Mouse (Mus musculus): ENCODE data around the gene Fgf8. TPM values are rescaled to one million over a fixed set of nuclear protein-coding genes. Genes with fewer than 3 reads are reported as not detected.

Fgf8 gene
- polyA plus RNA-seq, 1 experiment from 2014 or later = 15.5 TPM

DNA sequence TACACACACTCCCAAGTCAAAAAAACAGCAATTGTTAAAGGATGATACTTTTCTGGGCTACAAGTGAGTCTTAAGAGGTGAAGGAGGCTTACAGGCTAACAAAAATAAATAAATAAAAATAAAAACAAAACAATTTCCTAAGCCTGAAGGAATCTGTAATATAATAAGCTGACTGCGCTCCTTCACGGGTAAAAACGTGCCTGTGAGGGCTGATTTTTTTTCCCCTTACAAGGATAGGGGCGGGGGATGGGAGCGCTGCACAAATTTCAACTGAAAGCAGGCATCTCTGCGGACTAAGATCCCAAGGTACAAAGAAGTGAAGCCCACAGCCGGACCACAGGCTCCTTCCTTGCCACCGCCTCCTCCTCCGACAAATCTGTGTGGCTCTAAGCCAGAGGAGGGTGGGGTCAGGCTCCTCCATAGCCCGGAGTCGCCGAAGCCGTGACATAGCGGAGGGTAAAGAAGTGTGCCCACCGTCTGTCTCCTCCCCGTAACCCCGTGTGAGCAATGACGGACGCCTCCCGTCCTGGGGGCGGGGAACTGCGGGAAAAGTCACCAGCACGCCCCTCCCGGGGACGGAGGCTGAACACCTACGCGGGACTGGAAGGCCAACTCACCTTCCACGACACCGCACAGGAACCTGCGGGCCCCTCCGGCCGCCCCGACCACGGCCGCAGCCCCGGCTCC, 39.7 kb upstream of the Fgf8 start:
- peak overlapping the region; percentile 97 for H3K27ac ChIP-seq (ENCODE audit: low read length)
- WGBS = under 1% methylated on average over 36 of the region's 36 CpGs
- peaks cover 12% of the 10 kb centered on the region for H3K36me3 ChIP-seq (ENCODE audit: insufficient read depth, low read length)
- H3K9me3 ChIP-seq (ENCODE audit: low read length) = no peaks in the 10 kb centered on the region
- H3K27me3 ChIP-seq (ENCODE audit: insufficient read depth, low read length) = no peaks in the 10 kb centered on the region
- peak; percentile 72 for ATAC-seq (ENCODE audit: low FRiP score, low TSS enrichment)
- H3K4me2 ChIP-seq (replicated peaks; ENCODE audit: low read depth, low read length) = peak overlapping the region; percentile 72
- H3K4me3 ChIP-seq (ENCODE audit: low read length) = peak overlapping the region; percentile 97
- peaks cover 21% of the 10 kb centered on the region for H3K4me1 ChIP-seq (ENCODE audit: insufficient read depth, low read length)
- H3K9ac ChIP-seq (replicated peaks; ENCODE audit: low read length) = peak overlapping the region; percentile 98

DNA sequence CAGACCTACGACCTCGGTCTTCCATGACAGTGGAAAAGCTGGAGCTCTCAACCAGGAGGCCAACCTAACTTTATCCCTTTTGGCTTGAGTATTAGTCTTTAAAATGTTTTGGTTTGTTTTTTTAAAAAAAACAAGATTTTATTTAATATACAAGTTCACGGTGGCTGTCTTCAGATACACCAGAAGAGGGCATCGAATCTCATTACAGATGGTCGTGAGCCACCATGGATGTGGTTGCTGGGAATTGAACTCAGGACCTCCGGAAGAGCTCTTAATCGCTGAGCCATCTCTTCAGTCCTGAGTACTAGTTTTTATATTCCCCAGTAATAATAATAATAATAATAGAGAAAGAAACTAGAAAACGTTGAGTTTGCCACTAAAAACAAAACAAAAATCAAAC, 39.0 kb upstream of the Fgf8 start:
- WGBS = 52% methylated on average over 8 of the region's 8 CpGs
- ATAC-seq (ENCODE audit: low FRiP score, low TSS enrichment) = no peak
- H3K9ac ChIP-seq (replicated peaks; ENCODE audit: low read length) = no peak overlapping the region

DNA sequence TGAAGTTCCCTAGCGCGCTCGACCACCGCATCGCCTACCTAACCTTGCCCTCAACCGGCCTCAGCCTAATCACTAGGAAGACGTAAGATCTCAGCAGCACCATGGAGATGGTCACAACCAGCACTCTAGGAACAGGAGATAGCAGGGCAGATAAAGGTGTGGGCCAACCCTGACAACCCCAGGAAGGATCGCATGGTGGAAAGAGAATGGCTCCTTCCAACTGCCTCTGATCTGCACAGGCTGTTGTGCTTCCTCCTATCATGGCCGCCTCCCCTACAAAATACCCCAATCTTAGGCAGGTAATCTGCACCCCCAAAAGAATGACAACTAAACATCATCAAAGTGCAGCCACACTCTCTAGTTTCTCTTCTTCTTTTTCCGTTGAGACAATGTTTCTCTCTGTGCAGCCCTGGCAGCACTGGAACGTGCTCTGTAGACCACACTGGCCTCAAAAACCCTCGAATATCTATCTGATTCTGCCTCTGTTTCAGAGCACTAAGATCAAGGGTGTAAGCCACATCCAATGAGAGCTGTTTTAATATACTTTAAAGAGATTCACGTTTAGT, 37.7 kb upstream of the Fgf8 start:
- ATAC-seq (ENCODE audit: low FRiP score, low TSS enrichment) = no peak
- Histone ChIP-seq H3K9ac (replicated peaks; ENCODE audit: low read length) (peak overlapping the region; percentile 29; the same call in 1 of the 2 replicates), H3K4me2 (replicated peaks; ENCODE audit: low read depth, low read length) (peak overlapping the region; percentile 72; the same call in 1 of the 2 replicates), H3K27ac (ENCODE audit: low read length) (no peak overlapping the region), H3K27me3 (ENCODE audit: insufficient read depth, low read length) (no peaks in the 10 kb centered on the region), H3K36me3 (ENCODE audit: insufficient read depth, low read length) (peaks cover 28% of the 10 kb centered on the region), H3K4me1 (ENCODE audit: insufficient read depth, low read length) (peaks cover 21% of the 10 kb centered on the region), H3K9me3 (ENCODE audit: low read length) (no peaks in the 10 kb centered on the region), H3K4me3 (ENCODE audit: low read length) (no peak overlapping the region)
- 86% methylated on average over 13 of the region's 13 CpGs for WGBS

More for the DNA sequence above, 39.0 kb upstream of the Fgf8 start:
- Histone ChIP-seq H3K4me3 (ENCODE audit: low read length) (peak overlapping the region; percentile 97), H3K27ac (ENCODE audit: low read length) (no peak overlapping the region), H3K27me3 (ENCODE audit: insufficient read depth, low read length) (no peaks in the 10 kb centered on the region), H3K4me2 (replicated peaks; ENCODE audit: low read depth, low read length) (peak overlapping the region; percentile 72), H3K4me1 (ENCODE audit: insufficient read depth, low read length) (peaks cover 21% of the 10 kb centered on the region), H3K36me3 (ENCODE audit: insufficient read depth, low read length) (peaks cover 18% of the 10 kb centered on the region), H3K9me3 (ENCODE audit: low read length) (no peaks in the 10 kb centered on the region)

DNA sequence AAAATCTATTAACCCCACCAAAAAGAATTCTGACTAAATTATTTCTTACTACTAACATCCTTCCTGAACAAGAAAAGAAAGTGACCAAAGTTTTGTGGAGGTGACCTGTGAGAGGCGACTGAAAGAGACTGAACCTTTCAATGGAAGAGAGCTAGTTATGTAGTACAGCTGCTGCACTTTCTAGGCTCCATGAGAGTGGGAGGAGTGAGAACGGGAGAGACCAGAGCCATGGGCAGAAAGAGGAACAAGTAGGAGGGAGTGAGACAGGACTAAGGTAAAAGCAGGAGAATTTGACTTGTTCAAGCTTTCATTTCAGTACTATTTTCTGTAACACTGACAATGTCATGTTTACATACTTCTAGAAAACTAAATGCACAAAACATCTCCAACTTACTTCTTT, 32.8 kb upstream of the Fgf8 start:
- Histone ChIP-seq H3K4me3 (ENCODE audit: low read length) (no peak overlapping the region), H3K36me3 (ENCODE audit: insufficient read depth, low read length) (peaks cover 67% of the 10 kb centered on the region), H3K27me3 (ENCODE audit: insufficient read depth, low read length) (no peaks in the 10 kb centered on the region), H3K27ac (ENCODE audit: low read length) (no peak overlapping the region), H3K4me2 (replicated peaks; ENCODE audit: low read depth, low read length) (no peak overlapping the region), H3K4me1 (ENCODE audit: insufficient read depth, low read length) (peaks cover under 1% of the 10 kb centered on the region), H3K9me3 (ENCODE audit: low read length) (no peaks in the 10 kb centered on the region), H3K9ac (replicated peaks; ENCODE audit: low read length) (no peak overlapping the region)
- ATAC-seq (ENCODE audit: low FRiP score, low TSS enrichment) = no peak
- WGBS = 79% methylated on average over 2 of the region's 2 CpGs

DNA sequence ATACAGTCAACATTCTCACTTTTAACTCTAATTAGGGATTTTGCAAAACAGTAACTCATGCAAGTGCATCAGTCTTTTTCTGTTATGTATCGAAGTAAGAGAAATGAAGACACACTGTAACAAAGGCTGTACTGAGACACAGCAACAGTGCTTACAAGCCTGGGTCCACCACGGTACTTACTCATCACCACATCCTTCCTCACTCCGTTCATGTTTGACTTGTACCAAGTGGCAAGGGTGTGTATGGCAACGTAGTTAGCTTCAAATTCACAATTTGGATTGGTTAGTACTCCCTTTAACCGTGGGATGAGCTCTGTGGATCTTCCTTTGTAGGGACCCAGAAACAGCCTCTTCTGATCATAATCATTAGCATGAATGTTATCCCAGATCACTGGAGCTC, 28.8 kb upstream of the Fgf8 start:
- ATAC-seq (ENCODE audit: low FRiP score, low TSS enrichment) = no peak
- Histone ChIP-seq H3K36me3 (ENCODE audit: insufficient read depth, low read length) (peaks cover 82% of the 10 kb centered on the region), H3K4me1 (ENCODE audit: insufficient read depth, low read length) (no peaks in the 10 kb centered on the region), H3K4me3 (ENCODE audit: low read length) (no peak overlapping the region), H3K27ac (ENCODE audit: low read length) (no peak overlapping the region), H3K9ac (replicated peaks; ENCODE audit: low read length) (no peak overlapping the region), H3K9me3 (ENCODE audit: low read length) (no peaks in the 10 kb centered on the region), H3K27me3 (ENCODE audit: insufficient read depth, low read length) (no peaks in the 10 kb centered on the region), H3K4me2 (replicated peaks; ENCODE audit: low read depth, low read length) (no peak overlapping the region)
- 91% methylated on average over 5 of the region's 5 CpGs for WGBS

DNA sequence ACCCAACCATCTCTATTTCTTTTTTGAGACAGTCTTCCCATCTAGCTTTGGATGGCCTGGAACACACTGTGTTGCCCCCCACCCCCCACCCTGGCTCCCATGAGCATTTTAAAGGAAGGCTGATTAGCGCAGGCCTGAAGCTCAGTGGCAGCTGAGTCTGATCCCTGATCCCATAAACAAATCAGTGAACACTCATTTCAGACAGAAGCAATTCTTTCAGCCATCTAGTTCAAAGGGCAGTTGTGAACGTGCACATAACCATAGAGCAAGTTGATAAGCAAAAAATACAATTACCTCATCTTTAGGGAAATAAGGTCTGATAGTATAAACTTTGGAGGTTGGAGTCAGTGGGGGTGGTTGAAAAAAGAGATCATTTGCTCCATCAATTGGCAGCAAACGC, 18.1 kb upstream of the Fgf8 start:
- H3K27me3 ChIP-seq (ENCODE audit: insufficient read depth, low read length) = no peaks in the 10 kb centered on the region
- no peak overlapping the region for H3K4me3 ChIP-seq (ENCODE audit: low read length)
- H3K4me1 ChIP-seq (ENCODE audit: insufficient read depth, low read length) = no peaks in the 10 kb centered on the region
- no peak for ATAC-seq (ENCODE audit: low FRiP score, low TSS enrichment)
- no peaks in the 10 kb centered on the region for H3K9me3 ChIP-seq (ENCODE audit: low read length)
- WGBS = 85% methylated on average over 3 of the region's 3 CpGs
- peaks cover 75% of the 10 kb centered on the region for H3K36me3 ChIP-seq (ENCODE audit: insufficient read depth, low read length)
- no peak overlapping the region for H3K27ac ChIP-seq (ENCODE audit: low read length)
- H3K4me2 ChIP-seq (replicated peaks; ENCODE audit: low read depth, low read length) = no peak overlapping the region
- H3K9ac ChIP-seq (replicated peaks; ENCODE audit: low read length) = no peak overlapping the region

DNA sequence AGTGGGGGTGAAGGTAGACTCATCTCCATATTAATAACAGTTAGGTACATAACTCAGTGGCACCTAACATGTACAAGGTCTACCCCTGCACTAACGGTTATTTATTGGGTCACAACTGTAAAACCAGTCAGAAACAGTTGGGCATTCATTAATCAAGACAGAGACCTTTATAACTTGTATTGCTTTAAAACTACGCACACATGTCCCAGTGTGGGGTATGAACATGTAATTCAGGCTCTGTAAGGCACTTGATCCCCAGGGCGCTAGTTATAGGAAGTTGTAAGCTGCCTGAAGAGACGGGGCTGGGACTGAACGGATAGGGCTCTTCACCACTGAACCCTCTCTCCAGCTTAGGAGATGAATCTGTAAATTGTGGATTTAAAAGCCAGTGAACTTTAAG, 16.0 kb upstream of the Fgf8 start:
- WGBS = 85% methylated on average over 5 of the region's 5 CpGs
- Histone ChIP-seq H3K4me3 (ENCODE audit: low read length) (no peak overlapping the region), H3K4me2 (replicated peaks; ENCODE audit: low read depth, low read length) (no peak overlapping the region), H3K4me1 (ENCODE audit: insufficient read depth, low read length) (peaks cover 4% of the 10 kb centered on the region), H3K9me3 (ENCODE audit: low read length) (no peaks in the 10 kb centered on the region), H3K27ac (ENCODE audit: low read length) (no peak overlapping the region), H3K36me3 (ENCODE audit: insufficient read depth, low read length) (peaks cover 79% of the 10 kb centered on the region), H3K9ac (replicated peaks; ENCODE audit: low read length) (no peak overlapping the region), H3K27me3 (ENCODE audit: insufficient read depth, low read length) (no peaks in the 10 kb centered on the region)
- ATAC-seq (ENCODE audit: low FRiP score, low TSS enrichment) = no peak

DNA sequence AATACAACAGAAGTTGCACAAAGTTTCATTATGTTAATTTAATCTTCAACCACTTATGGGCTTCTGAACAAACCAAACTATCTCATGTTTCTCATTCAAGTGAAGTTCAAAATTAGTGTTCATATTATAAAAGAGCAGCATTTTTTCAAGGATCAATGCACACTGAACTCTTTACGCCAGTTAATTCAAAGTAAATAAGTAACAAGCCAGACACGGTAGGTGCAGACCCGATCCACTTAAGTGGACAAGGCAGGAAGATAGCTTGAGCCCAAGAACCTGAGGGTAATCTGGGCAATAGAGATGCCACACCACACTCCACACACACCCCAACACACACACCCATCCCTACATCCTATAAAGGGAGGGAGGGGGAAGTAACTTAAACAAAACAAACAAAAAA, 10.8 kb upstream of the Fgf8 start:
- peaks cover 53% of the 10 kb centered on the region for H3K36me3 ChIP-seq (ENCODE audit: insufficient read depth, low read length)

DNA sequence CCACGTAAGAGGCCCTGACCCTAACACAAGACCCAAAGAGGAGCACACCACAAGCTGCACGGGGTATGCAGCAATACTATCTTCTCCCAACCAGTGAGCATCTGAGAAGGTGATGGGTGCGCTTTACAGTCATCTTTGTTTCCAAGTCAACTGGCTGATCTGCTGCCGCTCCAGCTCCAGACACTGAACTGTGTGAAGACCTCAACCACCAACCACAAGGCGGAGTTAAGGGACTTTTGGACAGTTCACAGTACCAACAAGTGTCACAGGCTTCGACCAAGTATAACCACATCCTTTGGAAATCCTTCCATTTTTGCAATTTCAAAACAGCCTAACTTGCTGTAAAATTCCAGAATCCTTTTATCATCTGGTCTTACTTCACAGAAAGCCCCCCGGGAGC, 9.2 kb upstream of the Fgf8 start:
- no peak overlapping the region for H3K9ac ChIP-seq (replicated peaks; ENCODE audit: low read length)
- H3K4me3 ChIP-seq (ENCODE audit: low read length) = no peak overlapping the region
- no peak for ATAC-seq (ENCODE audit: low FRiP score, low TSS enrichment)
- H3K27ac ChIP-seq (ENCODE audit: low read length) = no peak overlapping the region
- H3K36me3 ChIP-seq (ENCODE audit: insufficient read depth, low read length) = peaks cover 43% of the 10 kb centered on the region
- 91% methylated on average over 7 of the region's 7 CpGs for WGBS
- H3K4me2 ChIP-seq (replicated peaks; ENCODE audit: low read depth, low read length) = no peak overlapping the region
- no peaks in the 10 kb centered on the region for H3K27me3 ChIP-seq (ENCODE audit: insufficient read depth, low read length)
- peaks cover 24% of the 10 kb centered on the region for H3K4me1 ChIP-seq (ENCODE audit: insufficient read depth, low read length)
- no peaks in the 10 kb centered on the region for H3K9me3 ChIP-seq (ENCODE audit: low read length)

More for the DNA sequence above, 10.8 kb upstream of the Fgf8 start:
- Histone ChIP-seq H3K4me3 (ENCODE audit: low read length) (no peak overlapping the region), H3K4me2 (replicated peaks; ENCODE audit: low read depth, low read length) (no peak overlapping the region), H3K9ac (replicated peaks; ENCODE audit: low read length) (no peak overlapping the region), H3K27me3 (ENCODE audit: insufficient read depth, low read length) (no peaks in the 10 kb centered on the region), H3K9me3 (ENCODE audit: low read length) (no peaks in the 10 kb centered on the region), H3K27ac (ENCODE audit: low read length) (peak overlapping the region; percentile 25; the same call in 1 of the 2 replicates), H3K4me1 (ENCODE audit: insufficient read depth, low read length) (peaks cover 12% of the 10 kb centered on the region)
- WGBS = 55% methylated on average over 3 of the region's 3 CpGs
- ATAC-seq (ENCODE audit: low FRiP score, low TSS enrichment) = no peak
